Mouse (Mus musculus): ENCODE results near the gene Asf1a.

- TF ChIP-seq CTCF (conservative IDR thresholded peaks at IDR 0.05; ENCODE audit: insufficient read depth, insufficient read length, low read depth, low read length), result no peak
- no peak for TF ChIP-seq POLR2A (IDR thresholded peaks at IDR 0.05; ENCODE audit: low read depth, low read length)
Observed at GRCm38 (mm10) chr10:53598821-53599220, 2.3 kb downstream of the Asf1a start.
